Mouse (Mus musculus) heart, embryonic 12.5 days (tissue): ENCODE measurements around the gene Gm10645. TPM values are rescaled to one million over a fixed set of nuclear protein-coding genes. Genes with fewer than 3 reads are reported as not detected.

Experiments used
- ATAC-seq: fragments of 200-750 bp; cut with Nextera tagmentation; 2 replicates; pipeline ENCODE4 v1.8.0; 2017; ENCODE audit warnings: moderate TSS enrichment, moderate library complexity; ENCODE audit not compliant: insufficient number of reproducible peaks, low FRiP score
- H3K27ac ChIP-seq: fragments of 300-500 bp; sonication (generic); 2 replicates; pipeline ENCODE4 v1.5.1; 2016; ENCODE audit warnings: mild to moderate bottlenecking, moderate library complexity; ENCODE audit not compliant: poor library complexity, severe bottlenecking
- H3K27me3 ChIP-seq: fragments of 300-500 bp; sonication (generic); replicated peaks from 2 replicates; pipeline ENCODE4 v1.6.1; 2016; ENCODE audit warnings: mild to moderate bottlenecking, moderate library complexity
- H3K36me3 ChIP-seq: fragments of 300-500 bp; sonication (generic); 2 replicates; pipeline ENCODE4 v1.6.1; 2016; ENCODE audit warnings: mild to moderate bottlenecking, moderate library complexity
- H3K4me1 ChIP-seq: fragments of 300-500 bp; sonication (generic); replicated peaks from 2 replicates; pipeline ENCODE4 v1.6.1; 2016; ENCODE audit warnings: mild to moderate bottlenecking
- H3K4me2 ChIP-seq: fragments of 300-500 bp; sonication (generic); 2 replicates; pipeline ENCODE4 v1.6.1; 2016; ENCODE audit warnings: mild to moderate bottlenecking, moderate library complexity
- H3K4me3 ChIP-seq: fragments of 300-500 bp; sonication (generic); 2 replicates; pipeline ENCODE4 v1.5.1; 2016; ENCODE audit warnings: mild to moderate bottlenecking
- H3K9ac ChIP-seq: fragments of 300-500 bp; sonication (generic); 2 replicates; pipeline ENCODE4 v1.6.1; 2016; ENCODE audit warnings: mild to moderate bottlenecking, moderate library complexity
- H3K9me3 ChIP-seq: fragments of 300-500 bp; sonication (generic); replicated peaks from 2 replicates; pipeline ENCODE4 v1.6.1; 2016; ENCODE audit warnings: mild to moderate bottlenecking, moderate library complexity
- WGBS: fragments of 180-500 bp; shearing (Covaris S2); methylation state at CpG from one replicate; pipeline ENCODE4 v1.1.7; 2016; 5-methylcytosine and 5-hydroxymethylcytosine counted together
- polyA plus RNA-seq: library from polyadenylated mRNA; unstranded; fragments of >200 nt; fragmentation: Nextera tagmentation; extraction: Ambion mirVana; gene quantifications from 2 replicates; pipeline ENCODE4 v1.2.1, GENCODE M21; 2016

The Gm10645 gene
- polyA plus RNA-seq, 1 experiment from 2014 or later: 1.1 TPM

GRCm38 (mm10) chr8:83167932-83168331, 2.0 kb upstream of the Gm10645 start:
- H3K4me3 ChIP-seq: no peak overlapping the region
- no peak for ATAC-seq

DNA sequence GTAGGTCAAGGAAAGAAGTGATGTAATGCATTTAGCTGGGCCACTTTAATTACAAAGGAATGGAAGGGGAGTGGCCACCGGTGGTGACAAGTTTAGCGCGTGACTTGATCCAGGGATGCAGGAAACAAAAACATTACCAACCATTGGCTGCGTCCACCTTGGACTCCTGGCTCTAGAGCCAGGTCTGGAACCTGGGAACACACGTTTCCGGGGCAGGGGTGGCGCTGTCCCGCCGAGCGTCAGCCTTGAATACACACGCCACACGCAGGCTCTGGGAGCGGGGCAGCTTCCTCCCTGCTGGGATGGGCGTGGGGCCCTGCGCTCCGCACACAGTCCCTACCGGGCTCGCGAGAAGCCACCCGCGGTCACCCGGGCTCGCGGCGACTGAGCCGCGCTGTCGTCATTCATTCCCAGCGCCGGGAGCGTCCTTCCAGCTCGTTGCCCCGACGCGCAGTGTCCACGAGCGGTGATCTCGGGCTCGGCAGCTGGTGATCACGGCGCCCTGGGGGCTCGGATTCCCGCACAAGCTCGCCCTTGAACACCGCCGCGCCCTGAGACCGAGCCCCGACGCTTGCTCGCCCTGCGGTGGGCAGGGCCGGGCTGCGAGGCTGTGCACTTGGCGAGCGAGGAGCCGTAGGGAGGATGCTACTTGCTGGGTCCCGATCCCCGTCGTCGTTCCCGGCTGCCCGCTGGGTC, 587 bp downstream of the Gm10645 start, which contains the start of gene Tbc1d9:
TSS of gene Tbc1d9 (plus strand) at position 118 of the 696 bp plus-strand sequence.
- Histone ChIP-seq H3K9ac (peak within 1 kb of the TSS; percentile 79), H3K27me3 (peaks cover 19% of the 10 kb centered on the region), H3K4me1 (0 out of 2 replicates have a peak, but pooled peaks cover 3% of the 10 kb centered on the region), H3K27ac (peak within 1 kb of the TSS; percentile 30), H3K9me3 (no peaks in the 10 kb centered on the region), H3K4me3 (peak within 1 kb of the TSS; percentile 72), H3K4me2 (peak within 1 kb of the TSS; percentile 85), H3K36me3 (no peaks in the 10 kb centered on the region)
- under 1% methylated on average over 63 of the region's 63 CpGs for WGBS
- ATAC-seq: peak; percentile 84

More at GRCm38 (mm10) chr8:83167932-83168331, 2.0 kb upstream of the Gm10645 start:
- Histone ChIP-seq H3K9ac (no peak overlapping the region), H3K9me3 (no peaks in the 10 kb centered on the region), H3K27ac (no peak overlapping the region), H3K4me1 (0 out of 2 replicates have a peak, but pooled peaks cover 3% of the 10 kb centered on the region), H3K27me3 (peaks cover 11% of the 10 kb centered on the region), H3K4me2 (no peak overlapping the region), H3K36me3 (no peaks in the 10 kb centered on the region)
- WGBS: 60% methylated on average over 3 of the region's 3 CpGs

- H3K36me3 ChIP-seq: no peaks in the 10 kb centered on the region
- H3K27me3 ChIP-seq: peaks cover 19% of the 10 kb centered on the region
- ATAC-seq: no peak
- no peak overlapping the region for H3K27ac ChIP-seq
- H3K4me2 ChIP-seq: no peak overlapping the region
- no peaks in the 10 kb centered on the region for H3K9me3 ChIP-seq
- WGBS: 66% methylated on average over 2 of the region's 2 CpGs
- H3K9ac ChIP-seq: no peak overlapping the region
- no peak overlapping the region for H3K4me3 ChIP-seq
- H3K4me1 ChIP-seq: no peaks in the 10 kb centered on the region
Observed at GRCm38 (mm10) chr8:83160613-83161012, 5.4 kb downstream of the Gm10645 start.

DNA sequence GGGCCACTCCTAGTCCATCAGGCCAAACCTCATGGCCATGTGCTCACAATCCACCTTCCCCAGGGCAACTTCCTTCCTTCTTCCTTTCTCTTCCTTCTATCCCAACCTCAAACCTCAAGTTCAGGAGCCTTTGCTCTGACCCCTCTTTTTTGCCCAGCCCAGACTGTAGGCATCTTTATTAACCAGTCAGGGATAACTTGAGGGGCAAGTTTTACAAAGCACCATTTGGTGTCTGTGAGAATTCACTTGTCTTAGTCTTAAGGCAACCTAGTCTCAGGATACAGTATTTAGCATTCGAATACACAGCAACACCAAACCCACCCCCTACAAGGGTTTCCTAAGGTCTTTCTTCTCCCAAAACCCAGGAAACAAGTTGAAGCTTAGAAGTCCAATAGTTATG, 6.4 kb downstream of the Gm10645 start:
- H3K36me3 ChIP-seq: no peaks in the 10 kb centered on the region
- 61% methylated on average over 1 of the region's 1 CpGs for WGBS
- H3K9me3 ChIP-seq: no peaks in the 10 kb centered on the region
- no peak overlapping the region for H3K4me3 ChIP-seq
- H3K4me2 ChIP-seq: no peak overlapping the region
- no peak for ATAC-seq
- H3K4me1 ChIP-seq: no peaks in the 10 kb centered on the region
- peaks cover 19% of the 10 kb centered on the region for H3K27me3 ChIP-seq
- H3K9ac ChIP-seq: no peak overlapping the region
- no peak overlapping the region for H3K27ac ChIP-seq

GRCm38 (mm10) chr8:83158971-83159370, 7.0 kb downstream of the Gm10645 start:
- Histone ChIP-seq H3K4me3 (no peak overlapping the region), H3K27me3 (peaks cover 15% of the 10 kb centered on the region), H3K9ac (no peak overlapping the region), H3K27ac (no peak overlapping the region), H3K9me3 (no peaks in the 10 kb centered on the region), H3K4me1 (no peaks in the 10 kb centered on the region), H3K4me2 (no peak overlapping the region), H3K36me3 (no peaks in the 10 kb centered on the region)
- no peak for ATAC-seq
- 58% methylated on average over 3 of the region's 3 CpGs for WGBS

DNA sequence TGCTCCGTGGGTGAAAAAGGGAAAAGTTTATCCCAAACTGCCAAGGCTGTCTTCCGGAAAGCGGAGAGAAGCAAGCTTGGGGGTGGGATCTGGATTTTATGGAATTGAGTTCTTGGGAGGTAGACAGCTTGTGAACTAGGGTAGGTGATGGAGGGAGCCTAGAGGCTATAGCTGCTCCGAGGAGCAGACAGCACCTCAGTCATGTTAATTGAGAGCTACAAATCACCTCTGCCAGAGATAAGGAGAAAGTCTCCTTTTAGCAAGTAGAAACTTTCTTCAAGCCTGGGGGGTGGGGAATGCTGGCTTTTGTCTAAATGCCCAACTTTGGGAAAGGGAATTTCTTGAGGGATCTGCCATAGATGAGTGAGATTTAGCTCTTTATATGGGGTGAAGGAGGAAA, 10.9 kb downstream of the Gm10645 start:
- Histone ChIP-seq H3K4me2 (no peak overlapping the region), H3K9ac (no peak overlapping the region), H3K36me3 (no peaks in the 10 kb centered on the region), H3K27me3 (no peaks in the 10 kb centered on the region), H3K4me1 (no peaks in the 10 kb centered on the region), H3K9me3 (no peaks in the 10 kb centered on the region), H3K27ac (no peak overlapping the region), H3K4me3 (no peak overlapping the region)
- 24% methylated on average over 4 of the region's 4 CpGs for WGBS
- ATAC-seq: no peak

GRCm38 (mm10) chr8:83152470-83152869, 13.5 kb downstream of the Gm10645 start:
- H3K9me3 ChIP-seq: no peaks in the 10 kb centered on the region
- no peaks in the 10 kb centered on the region for H3K36me3 ChIP-seq
- H3K4me1 ChIP-seq: no peaks in the 10 kb centered on the region
- ATAC-seq: no peak
- H3K27me3 ChIP-seq: no peaks in the 10 kb centered on the region
- no peak overlapping the region for H3K4me3 ChIP-seq
- no peak overlapping the region for H3K9ac ChIP-seq
- no peak overlapping the region for H3K27ac ChIP-seq
- 64% methylated on average over 4 of the region's 4 CpGs for WGBS
- H3K4me2 ChIP-seq: no peak overlapping the region

- no peak for ATAC-seq
- H3K36me3 ChIP-seq: no peaks in the 10 kb centered on the region
- no peaks in the 10 kb centered on the region for H3K27me3 ChIP-seq
- H3K27ac ChIP-seq: no peak overlapping the region
- WGBS: 61% methylated on average over 2 of the region's 2 CpGs
- no peaks in the 10 kb centered on the region for H3K4me1 ChIP-seq
- no peak overlapping the region for H3K4me2 ChIP-seq
- H3K4me3 ChIP-seq: no peak overlapping the region
- no peak overlapping the region for H3K9ac ChIP-seq
- no peaks in the 10 kb centered on the region for H3K9me3 ChIP-seq
Observed at GRCm38 (mm10) chr8:83152055-83152454, 13.9 kb downstream of the Gm10645 start.

GRCm38 (mm10) chr8:83149124-83149523, 16.8 kb downstream of the Gm10645 start:
- H3K4me1 ChIP-seq: no peaks in the 10 kb centered on the region
- no peak overlapping the region for H3K27ac ChIP-seq
- no peak for ATAC-seq
- H3K9ac ChIP-seq: no peak overlapping the region
- H3K9me3 ChIP-seq: no peaks in the 10 kb centered on the region
- H3K4me3 ChIP-seq: no peak overlapping the region
- 83% methylated on average over 6 of the region's 6 CpGs for WGBS
- H3K27me3 ChIP-seq: no peaks in the 10 kb centered on the region
- H3K4me2 ChIP-seq: no peak overlapping the region
- H3K36me3 ChIP-seq: no peaks in the 10 kb centered on the region

GRCm38 (mm10) chr8:83145421-83145820, 20.5 kb downstream of the Gm10645 start:
- ATAC-seq: no peak
- Histone ChIP-seq H3K4me3 (no peak overlapping the region), H3K9ac (no peak overlapping the region), H3K4me2 (no peak overlapping the region), H3K27ac (no peak overlapping the region), H3K4me1 (no peaks in the 10 kb centered on the region), H3K36me3 (no peaks in the 10 kb centered on the region), H3K9me3 (no peaks in the 10 kb centered on the region), H3K27me3 (no peaks in the 10 kb centered on the region)
- WGBS: 72% methylated on average over 3 of the region's 3 CpGs

DNA sequence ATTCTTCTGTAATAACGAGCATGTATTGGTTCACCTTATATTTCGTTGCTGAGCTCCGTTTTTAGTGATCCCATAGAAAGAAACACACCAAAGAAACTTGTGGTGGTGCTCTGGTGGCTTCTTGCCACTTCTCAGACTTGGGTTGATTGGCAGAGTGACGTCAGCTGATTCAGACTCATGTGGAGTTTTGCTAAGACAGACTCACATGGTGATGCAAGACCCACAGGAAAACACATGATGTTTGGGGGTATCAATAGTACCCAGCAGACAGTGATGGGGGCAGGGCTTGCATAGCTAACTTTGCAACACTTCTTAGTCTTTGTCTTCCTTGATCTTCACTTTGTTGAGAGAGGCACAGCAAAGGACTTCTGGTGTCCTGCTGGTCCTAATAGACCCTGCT, 21.4 kb downstream of the Gm10645 start:
- Histone ChIP-seq H3K9me3 (no peaks in the 10 kb centered on the region), H3K27ac (no peak overlapping the region), H3K36me3 (no peaks in the 10 kb centered on the region), H3K4me2 (no peak overlapping the region), H3K4me1 (no peaks in the 10 kb centered on the region), H3K4me3 (no peak overlapping the region), H3K9ac (no peak overlapping the region), H3K27me3 (no peaks in the 10 kb centered on the region)
- no peak for ATAC-seq
- 81% methylated on average over 4 of the region's 4 CpGs for WGBS

- no peak overlapping the region for H3K4me3 ChIP-seq
- no peak for ATAC-seq
- no peaks in the 10 kb centered on the region for H3K4me1 ChIP-seq
- H3K36me3 ChIP-seq: no peaks in the 10 kb centered on the region
- no peaks in the 10 kb centered on the region for H3K27me3 ChIP-seq
- no peak overlapping the region for H3K9ac ChIP-seq
- no peak overlapping the region for H3K4me2 ChIP-seq
- H3K9me3 ChIP-seq: no peaks in the 10 kb centered on the region
- 77% methylated on average over 5 of the region's 5 CpGs for WGBS
- H3K27ac ChIP-seq: no peak overlapping the region
Observed at GRCm38 (mm10) chr8:83141358-83141757, 24.6 kb downstream of the Gm10645 start.
